Mouse (Mus musculus) megakaryocyte, adult 5-6 weeks (primary cell): ENCODE results near the gene Nav3. TPM values are rescaled to one million over a fixed set of nuclear protein-coding genes. Genes with fewer than 3 reads are reported as not detected.
"Not testable (repeated sequence)": the region's sequence is repeated elsewhere in the genome, so short reads cannot be mapped to it uniquely, and the experiment has no call there.

ENCODE experiments used
- ATAC-seq: 2 replicates; pipeline ENCODE4 v1.8.0; 2016; ENCODE audit warnings: mild to moderate bottlenecking, inconsistent platforms; ENCODE audit not compliant: poor library complexity, severe bottlenecking
- total RNA-seq, 2 experiments: library from RNA; stranded (forward) in 1 of 2; stranded (reverse) in 1 of 2; fragments of 153-499, 151-499 nt in 1 of 2; fragments of 221-1000, 200-1000 nt in 1 of 2; gene quantifications; 2 replicates each; pipeline versions ENCODE4 v1.2.3 to v1.2.4; 2015 to 2017

The Nav3 gene
- total RNA-seq, 2 experiments from 2014 or later = 0.04 TPM; not detected in 1

GRCm38 (mm10) chr10:110085903-110086302 lies 370.1 kb downstream of the Nav3 start:
- peak; percentile 43; the same call in 1 of the 2 replicates for ATAC-seq

- peak; percentile 51; the same call in 1 of the 2 replicates for ATAC-seq
These were observed 370.8 kb downstream of the Nav3 start for GRCm38 (mm10) chr10:110085156-110085555.

- no peak for ATAC-seq
These were observed 379.4 kb downstream of the Nav3 start for GRCm38 (mm10) chr10:110076575-110076974.

GRCm38 (mm10) chr10:110072355-110072754 lies 383.6 kb downstream of the Nav3 start:
- ATAC-seq = no peak

- ATAC-seq = no peak
These were observed 394.8 kb downstream of the Nav3 start for GRCm38 (mm10) chr10:110061166-110061565.

- ATAC-seq = no peak
These were observed 418.5 kb downstream of the Nav3 start for GRCm38 (mm10) chr10:110037547-110037946.

- ATAC-seq = no peak
These were observed 421.4 kb downstream of the Nav3 start for GRCm38 (mm10) chr10:110034582-110035099.

- ATAC-seq = not testable (repeated sequence)
These were observed 431.1 kb downstream of the Nav3 start for GRCm38 (mm10) chr10:110024897-110025296.

GRCm38 (mm10) chr10:110022100-110022499 lies 433.9 kb downstream of the Nav3 start:
- no peak for ATAC-seq

GRCm38 (mm10) chr10:110019266-110019866 lies 436.6 kb downstream of the Nav3 start:
- no peak for ATAC-seq

- ATAC-seq = not testable (repeated sequence)
These were observed 454.7 kb downstream of the Nav3 start for GRCm38 (mm10) chr10:110001328-110001727.

- no peak for ATAC-seq
These were observed 455.2 kb downstream of the Nav3 start for GRCm38 (mm10) chr10:110000755-110001247.

GRCm38 (mm10) chr10:109999904-110000303 lies 456.1 kb downstream of the Nav3 start:
- ATAC-seq = no peak

- no peak for ATAC-seq
These were observed 461.7 kb downstream of the Nav3 start for GRCm38 (mm10) chr10:109994302-109994701.

GRCm38 (mm10) chr10:109985824-109986485 lies 470.0 kb downstream of the Nav3 start:
- ATAC-seq = peak; percentile 86

- ATAC-seq = no peak
These were observed 479.7 kb downstream of the Nav3 start for GRCm38 (mm10) chr10:109976351-109976750.

GRCm38 (mm10) chr10:109974177-109974576 lies 481.8 kb downstream of the Nav3 start:
- no peak for ATAC-seq

GRCm38 (mm10) chr10:109973483-109973882 lies 482.5 kb downstream of the Nav3 start:
- ATAC-seq = no peak

- ATAC-seq = no peak
These were observed 505.7 kb downstream of the Nav3 start for GRCm38 (mm10) chr10:109950296-109950695.

GRCm38 (mm10) chr10:109929319-109929622 lies 526.7 kb downstream of the Nav3 start:
- no peak for ATAC-seq

GRCm38 (mm10) chr10:109928547-109929318 lies 527.3 kb downstream of the Nav3 start:
- ATAC-seq = no peak
